Mouse (Mus musculus) hindbrain, embryonic 14.5 days (tissue): Measurements from ENCODE around the gene Phyhipl. TPM values are rescaled to one million over a fixed set of nuclear protein-coding genes. Genes with fewer than 3 reads are reported as not detected.
A peak's percentile ranks its signal among the peaks of the same experiment; 100 is the strongest.

Experiments
- ATAC-seq: fragments of 200-750 bp; cut with Nextera tagmentation; 2 replicates; pipeline ENCODE4 v1.8.0; 2017; ENCODE audit warnings: moderate number of reproducible peaks, mild to moderate bottlenecking, moderate TSS enrichment, moderate library complexity; ENCODE audit not compliant: low FRiP score
- DNase-seq: peaks from one replicate; pipeline ENCODE4 v3.0.0-alpha.2; 2015; ENCODE audit warnings: low spot score
- H3K27ac ChIP-seq: fragments of 300-500 bp; sonication (generic); 2 replicates; pipeline ENCODE4 v1.5.1; 2014; ENCODE audit warnings: mild to moderate bottlenecking, moderate library complexity
- H3K27me3 ChIP-seq: fragments of 300-500 bp; sonication (generic); 2 replicates; pipeline ENCODE4 v1.6.1; 2014; ENCODE audit warnings: mild to moderate bottlenecking, low read length, mixed read lengths; ENCODE audit not compliant: control insufficient read depth, insufficient read depth
- H3K36me3 ChIP-seq: fragments of 300-500 bp; sonication (generic); replicated peaks from 2 replicates; pipeline ENCODE4 v1.6.1; 2014; ENCODE audit not compliant: control insufficient read depth, insufficient read depth
- H3K4me1 ChIP-seq: fragments of 300-500 bp; sonication (generic); replicated peaks from 2 replicates; pipeline ENCODE4 v1.6.1; 2014; ENCODE audit warnings: antibody characterized with exemption, low read length, mixed read lengths; ENCODE audit not compliant: control insufficient read depth, insufficient read depth
- H3K4me2 ChIP-seq: fragments of 300-500 bp; sonication (generic); replicated peaks from 2 replicates; pipeline ENCODE4 v1.6.1; 2014; ENCODE audit warnings: mild to moderate bottlenecking, moderate library complexity
- H3K4me3 ChIP-seq: fragments of 300-500 bp; sonication (generic); replicated peaks from 2 replicates; pipeline ENCODE4 v1.5.1; 2014; ENCODE audit warnings: mild to moderate bottlenecking, low read length
- H3K9ac ChIP-seq: fragments of 300-500 bp; sonication (generic); 2 replicates; pipeline ENCODE4 v1.6.1; 2014
- H3K9me3 ChIP-seq: fragments of 300-500 bp; sonication (generic); 2 replicates; pipeline ENCODE4 v1.6.1; 2016; ENCODE audit warnings: low read length; ENCODE audit not compliant: control insufficient read depth
- WGBS: fragments of 180-500 bp; shearing (Covaris S2); extraction: QIAGEN DNeasy Blood & Tissue Kit; methylation state at CpG from one replicate; pipeline ENCODE4 v1.1.7; 2014; 5-methylcytosine and 5-hydroxymethylcytosine counted together
- polyA plus RNA-seq: library from polyadenylated mRNA; unstranded; fragments of >200 nt; fragmentation: Nextera tagmentation; extraction: Ambion mirVana; gene quantifications from 2 replicates; pipeline ENCODE4 v1.2.1, GENCODE M21; 2014

Gene Phyhipl
- polyA plus RNA-seq, 1 experiment from 2014 or later: 287 TPM

- Histone ChIP-seq H3K27ac (peak overlapping the region; percentile 89), H3K27me3 (no peaks in the 10 kb centered on the region), H3K9ac (peak overlapping the region; percentile 77), H3K4me2 (peak overlapping the region; percentile 81), H3K9me3 (no peaks in the 10 kb centered on the region), H3K4me1 (peaks cover 20% of the 10 kb centered on the region), H3K4me3 (peak overlapping the region; percentile 51), H3K36me3 (no peaks in the 10 kb centered on the region)
- ATAC-seq (peak; percentile 67), DNase-seq (peak; percentile 56)
- under 1% methylated on average over 48 of the region's 48 CpGs for WGBS
Measured at GRCm38 (mm10) chr10:70598516-70599125, 57.1 kb downstream of the Phyhipl start.

DNA sequence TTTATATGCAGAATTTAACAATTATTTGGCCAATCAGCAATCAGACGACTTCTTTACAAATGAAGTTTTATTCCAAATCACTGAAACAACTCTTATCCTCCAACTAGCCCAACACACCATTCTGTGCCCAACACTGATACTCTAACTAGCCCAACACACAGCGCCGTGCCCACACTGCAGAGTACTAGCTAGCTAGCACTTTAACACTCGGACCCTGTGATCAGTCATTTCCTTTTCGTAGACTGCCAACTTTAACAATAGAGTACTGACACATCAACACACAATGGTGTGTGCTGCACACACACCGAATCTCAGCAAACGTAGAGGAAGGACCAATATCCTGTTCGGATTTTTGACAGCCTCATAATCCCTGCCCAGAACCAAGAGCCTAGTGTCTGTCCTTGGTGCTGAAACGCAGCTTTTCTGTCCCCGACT is 57.7 kb downstream of the Phyhipl start:
- Histone ChIP-seq H3K9ac (peak overlapping the region; percentile 77), H3K27ac (peak overlapping the region; percentile 89), H3K27me3 (no peaks in the 10 kb centered on the region), H3K4me1 (peaks cover 20% of the 10 kb centered on the region), H3K9me3 (no peaks in the 10 kb centered on the region), H3K36me3 (no peaks in the 10 kb centered on the region), H3K4me3 (peak overlapping the region; percentile 51), H3K4me2 (peak overlapping the region; percentile 81)
- DNase-seq (peak; percentile 55), ATAC-seq (peak; percentile 0; the same call in 1 of the 2 replicates)
- 6% methylated on average over 10 of the region's 10 CpGs for WGBS

GRCm38 (mm10) chr10:70594007-70594406 is 61.8 kb downstream of the Phyhipl start:
- no peak overlapping the region for H3K27ac ChIP-seq
- no peaks in the 10 kb centered on the region for H3K27me3 ChIP-seq
- H3K4me2 ChIP-seq: peak overlapping the region; percentile 8; the same call in 1 of the 2 replicates
- no peak overlapping the region for H3K4me3 ChIP-seq
- peaks cover 20% of the 10 kb centered on the region for H3K4me1 ChIP-seq
- no peaks in the 10 kb centered on the region for H3K36me3 ChIP-seq
- no peaks in the 10 kb centered on the region for H3K9me3 ChIP-seq
- WGBS: 33% methylated on average over 1 of the region's 1 CpGs
- no peak for ATAC-seq
- H3K9ac ChIP-seq: no peak overlapping the region
- DNase-seq: no peak

DNA sequence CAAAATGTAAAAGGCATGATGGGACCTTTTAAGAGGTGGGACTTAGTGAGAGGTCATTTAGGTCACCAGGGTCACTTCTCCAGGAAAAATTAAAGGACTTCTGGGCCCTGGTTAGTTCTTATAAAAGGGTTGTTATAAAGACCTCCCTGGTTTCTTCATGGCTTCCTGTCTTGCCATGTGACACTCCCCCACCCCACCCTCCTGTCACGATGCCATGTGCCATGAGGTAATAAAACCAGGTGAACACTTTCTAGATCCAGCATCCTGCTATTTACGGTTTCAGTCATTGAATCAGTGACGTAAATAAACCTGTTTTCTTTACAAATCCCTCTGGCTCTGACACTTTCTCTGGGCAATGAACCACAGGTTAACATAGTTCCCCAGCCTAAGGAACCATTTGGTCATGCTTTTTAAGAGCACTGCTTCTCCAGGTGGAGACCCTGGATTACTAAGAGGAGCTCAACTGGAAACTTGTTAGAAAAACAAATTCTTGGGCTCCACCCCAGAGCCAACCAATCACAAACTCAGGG is 68.8 kb downstream of the Phyhipl start:
- WGBS: 84% methylated on average over 3 of the region's 3 CpGs
- H3K36me3 ChIP-seq: no peaks in the 10 kb centered on the region

GRCm38 (mm10) chr10:70584171-70584570 is 71.6 kb downstream of the Phyhipl start:
- no peaks in the 10 kb centered on the region for H3K9me3 ChIP-seq
- no peak overlapping the region for H3K4me2 ChIP-seq
- no peak for DNase-seq
- no peaks in the 10 kb centered on the region for H3K27me3 ChIP-seq
- 96% methylated on average over 1 of the region's 1 CpGs for WGBS
- H3K4me3 ChIP-seq: no peak overlapping the region
- no peak overlapping the region for H3K9ac ChIP-seq
- no peaks in the 10 kb centered on the region for H3K36me3 ChIP-seq
- H3K4me1 ChIP-seq: peaks cover 8% of the 10 kb centered on the region; the same call in 1 of the 2 replicates
- ATAC-seq: no peak
- no peak overlapping the region for H3K27ac ChIP-seq

More for the DNA sequence above, 68.8 kb downstream of the Phyhipl start:
- no peak overlapping the region for H3K4me2 ChIP-seq
- H3K27ac ChIP-seq: no peak overlapping the region
- H3K9ac ChIP-seq: no peak overlapping the region
- no peak for ATAC-seq
- no peak for DNase-seq
- no peaks in the 10 kb centered on the region for H3K27me3 ChIP-seq
- no peak overlapping the region for H3K4me3 ChIP-seq
- no peaks in the 10 kb centered on the region for H3K9me3 ChIP-seq
- H3K4me1 ChIP-seq: peaks cover 3% of the 10 kb centered on the region; the same call in 1 of the 2 replicates

DNA sequence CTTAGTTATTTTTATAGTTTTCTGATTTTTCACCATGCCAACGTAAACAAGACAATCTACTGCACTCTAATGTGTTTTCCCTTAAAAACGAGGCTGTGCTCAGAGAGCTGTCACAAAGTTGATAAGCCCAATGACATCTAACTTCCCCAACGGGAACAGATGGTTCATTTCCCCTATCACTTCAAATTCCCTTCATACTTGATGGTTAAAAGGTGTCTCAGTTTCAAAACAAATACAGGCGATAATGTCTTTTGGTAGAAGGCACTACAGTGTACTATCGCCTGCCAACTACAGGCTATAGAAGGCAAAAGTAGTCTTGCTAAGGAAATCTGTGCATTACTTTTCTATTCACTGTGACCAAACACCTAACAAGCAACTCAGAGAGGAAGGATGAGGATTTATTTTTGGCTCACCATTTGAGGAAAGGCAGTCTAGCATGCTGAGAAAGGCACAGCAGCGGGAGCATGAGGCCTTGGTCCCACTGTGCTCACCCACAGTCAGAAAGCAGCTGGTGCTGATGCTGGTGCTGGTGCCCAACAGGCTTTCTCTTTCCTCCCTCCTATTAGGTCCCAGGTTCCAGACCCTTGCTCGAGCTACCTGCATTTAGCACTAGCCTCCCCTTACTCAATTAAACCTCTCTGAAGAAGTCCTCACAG is 74.1 kb downstream of the Phyhipl start:
- no peak overlapping the region for H3K4me2 ChIP-seq
- H3K9me3 ChIP-seq: no peaks in the 10 kb centered on the region
- 0 out of 2 replicates have a peak, but pooled peaks cover 4% of the 10 kb centered on the region for H3K4me1 ChIP-seq
- 69% methylated on average over 7 of the region's 7 CpGs for WGBS
- ATAC-seq (no peak), DNase-seq (no peak)
- no peak overlapping the region for H3K27ac ChIP-seq
- H3K27me3 ChIP-seq: no peaks in the 10 kb centered on the region
- H3K36me3 ChIP-seq: no peaks in the 10 kb centered on the region
- no peak overlapping the region for H3K9ac ChIP-seq
- H3K4me3 ChIP-seq: no peak overlapping the region

DNA sequence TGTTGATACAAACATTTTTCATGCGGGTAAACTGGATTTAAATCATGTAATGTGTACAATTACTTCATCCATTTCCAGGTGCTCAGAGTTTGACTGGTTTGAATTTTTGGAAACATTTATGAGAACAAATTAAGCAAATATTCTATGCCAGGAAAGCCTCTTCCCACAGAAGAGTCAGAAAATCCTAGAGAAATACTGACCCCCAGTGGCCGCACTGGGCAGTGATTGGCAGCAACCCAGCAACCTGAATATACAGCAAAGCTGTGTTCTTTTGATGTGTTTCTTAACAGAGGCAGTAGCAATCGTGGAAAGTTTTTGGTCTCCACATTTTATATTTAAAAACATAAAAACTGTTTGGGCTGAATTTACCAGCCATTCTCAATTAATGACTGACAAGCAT is 92.1 kb downstream of the Phyhipl start:
- no peaks in the 10 kb centered on the region for H3K4me1 ChIP-seq
- no peak overlapping the region for H3K4me2 ChIP-seq
- ATAC-seq (no peak), DNase-seq (peak; percentile 88)
- no peak overlapping the region for H3K27ac ChIP-seq
- WGBS: 32% methylated on average over 3 of the region's 3 CpGs
- H3K27me3 ChIP-seq: no peaks in the 10 kb centered on the region
- no peaks in the 10 kb centered on the region for H3K9me3 ChIP-seq
- no peak overlapping the region for H3K9ac ChIP-seq
- H3K4me3 ChIP-seq: no peak overlapping the region
- H3K36me3 ChIP-seq: peaks cover 72% of the 10 kb centered on the region

GRCm38 (mm10) chr10:70552531-70552930 is 103.2 kb downstream of the Phyhipl start:
- H3K4me1 ChIP-seq: no peaks in the 10 kb centered on the region
- no peak overlapping the region for H3K9ac ChIP-seq
- no peaks in the 10 kb centered on the region for H3K27me3 ChIP-seq
- H3K4me3 ChIP-seq: no peak overlapping the region
- H3K27ac ChIP-seq: no peak overlapping the region
- ATAC-seq (no peak), DNase-seq (no peak)
- no peak overlapping the region for H3K4me2 ChIP-seq
- 92% methylated on average over 3 of the region's 3 CpGs for WGBS
- H3K36me3 ChIP-seq: peaks cover 73% of the 10 kb centered on the region
- no peaks in the 10 kb centered on the region for H3K9me3 ChIP-seq

DNA sequence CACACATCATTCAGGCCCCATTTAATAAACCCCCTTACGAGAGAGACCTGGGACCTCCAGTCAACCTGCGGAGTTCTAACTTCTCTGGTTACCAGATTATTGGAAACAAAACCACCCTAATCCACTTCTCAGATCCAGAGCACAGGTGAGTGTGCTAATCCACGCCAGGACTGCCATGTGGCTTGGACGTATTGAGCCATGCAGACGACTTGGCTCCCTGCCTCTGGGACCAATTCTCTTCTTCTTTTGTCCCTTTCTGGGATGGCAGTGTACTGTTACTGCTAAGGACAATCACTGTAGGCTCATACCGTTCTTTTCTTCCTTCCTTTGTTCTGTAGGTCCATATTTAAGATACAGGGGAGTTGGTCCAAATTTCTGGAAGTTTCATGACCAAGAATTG is 112.9 kb downstream of the Phyhipl start:
- WGBS: 77% methylated on average over 6 of the region's 6 CpGs
- H3K4me2 ChIP-seq: no peak overlapping the region
- peaks cover 57% of the 10 kb centered on the region for H3K36me3 ChIP-seq
- ATAC-seq: no peak
- no peaks in the 10 kb centered on the region for H3K4me1 ChIP-seq
- no peaks in the 10 kb centered on the region for H3K27me3 ChIP-seq
- H3K9me3 ChIP-seq: no peaks in the 10 kb centered on the region
- H3K27ac ChIP-seq: no peak overlapping the region
- H3K4me3 ChIP-seq: no peak overlapping the region
- DNase-seq: no peak
- no peak overlapping the region for H3K9ac ChIP-seq
